Mouse (Mus musculus): ENCODE results near the gene Inpp4b. TPM values are rescaled to one million over a fixed set of nuclear protein-coding genes. Genes with fewer than 3 reads are reported as not detected.

Inpp4b gene
- polyA plus RNA-seq, 1 experiment = 2.7 TPM

- no peak for TF ChIP-seq CTCF (IDR thresholded peaks at IDR 0.05; ENCODE audit: extremely low read depth, insufficient read depth, low read length)
- TF ChIP-seq POLR2A (IDR thresholded peaks at IDR 0.05; ENCODE audit: extremely low read depth, insufficient read depth, low read length) = no peak
- H3K4me1 ChIP-seq (ENCODE audit: control insufficient read depth, insufficient read depth, low read length) = no peaks in the 10 kb centered on the region
These were observed 393.3 kb downstream of the Inpp4b start for GRCm38 (mm10) chr8:81735655-81736054.

DNA sequence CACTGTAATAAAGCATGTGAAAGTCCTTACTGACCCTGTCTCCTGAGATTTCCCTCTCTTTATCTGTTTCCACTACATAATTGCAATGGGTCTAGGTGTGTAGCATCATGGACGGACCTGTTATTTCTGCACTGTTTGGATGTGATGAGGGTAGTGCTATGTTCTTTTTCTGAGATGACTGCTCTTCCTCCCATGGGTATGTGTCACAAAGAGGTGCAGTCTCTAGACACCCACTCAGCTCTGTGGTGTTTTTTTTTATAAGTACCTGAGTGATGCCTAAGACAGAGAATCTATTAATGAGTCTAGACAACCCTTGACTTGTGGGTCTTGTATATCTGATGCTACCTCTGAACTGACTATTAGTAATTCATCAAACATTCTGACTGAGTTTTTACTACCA lies 393.7 kb downstream of the Inpp4b start:
- Histone ChIP-seq H3K27ac (ENCODE audit: insufficient read depth, low read length) (no peak overlapping the region), H3K4me3 (ENCODE audit: insufficient read depth, low read length) (no peak overlapping the region)
- TF ChIP-seq CTCF (IDR thresholded peaks at IDR 0.05; ENCODE audit: extremely low read depth, insufficient read depth, low read length) (no peak), POLR2A (IDR thresholded peaks at IDR 0.05; ENCODE audit: extremely low read depth, insufficient read depth, low read length) (no peak)

More at GRCm38 (mm10) chr8:81735655-81736054, 393.3 kb downstream of the Inpp4b start:
- Histone ChIP-seq H3K4me3 (ENCODE audit: insufficient read depth, low read length) (no peak overlapping the region), H3K27ac (ENCODE audit: insufficient read depth, low read length) (no peak overlapping the region)

GRCm38 (mm10) chr8:81742588-81742987 lies 400.2 kb downstream of the Inpp4b start:
- H3K27ac ChIP-seq (ENCODE audit: insufficient read depth, low read length) = no peak overlapping the region
- H3K4me1 ChIP-seq (ENCODE audit: control insufficient read depth, insufficient read depth, low read length) = no peaks in the 10 kb centered on the region
- TF ChIP-seq CTCF (IDR thresholded peaks at IDR 0.05; ENCODE audit: extremely low read depth, insufficient read depth, low read length) = no peak
- no peak for TF ChIP-seq POLR2A (IDR thresholded peaks at IDR 0.05; ENCODE audit: extremely low read depth, insufficient read depth, low read length)
- no peak overlapping the region for H3K4me3 ChIP-seq (ENCODE audit: insufficient read depth, low read length)

More for the DNA sequence above, 393.7 kb downstream of the Inpp4b start:
- H3K4me1 ChIP-seq (ENCODE audit: control insufficient read depth, insufficient read depth, low read length) = no peaks in the 10 kb centered on the region

DNA sequence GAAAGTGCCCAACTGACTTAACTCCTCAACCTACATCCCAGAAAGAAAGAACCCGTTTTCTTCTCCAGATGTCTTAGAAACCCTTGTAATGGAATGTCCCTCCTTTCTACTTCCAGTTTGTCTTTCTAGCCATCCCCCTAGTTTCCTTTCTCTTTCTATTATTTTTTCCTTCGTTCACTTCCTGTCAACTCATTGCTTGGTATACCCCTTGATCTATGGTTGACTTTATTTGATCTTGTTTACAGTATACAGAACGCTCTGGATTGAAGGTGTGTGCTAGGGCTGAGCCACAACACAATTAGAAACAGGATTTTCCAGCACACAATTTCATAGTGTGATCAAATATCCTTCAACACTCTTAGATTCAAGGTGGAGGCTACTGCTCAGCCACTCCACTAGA lies 400.7 kb downstream of the Inpp4b start:
- H3K4me1 ChIP-seq (ENCODE audit: control insufficient read depth, insufficient read depth, low read length) = no peaks in the 10 kb centered on the region
- no peak overlapping the region for H3K4me3 ChIP-seq (ENCODE audit: insufficient read depth, low read length)
- H3K27ac ChIP-seq (ENCODE audit: insufficient read depth, low read length) = no peak overlapping the region
- no peak for TF ChIP-seq POLR2A (IDR thresholded peaks at IDR 0.05; ENCODE audit: extremely low read depth, insufficient read depth, low read length)
- no peak for TF ChIP-seq CTCF (IDR thresholded peaks at IDR 0.05; ENCODE audit: extremely low read depth, insufficient read depth, low read length)

DNA sequence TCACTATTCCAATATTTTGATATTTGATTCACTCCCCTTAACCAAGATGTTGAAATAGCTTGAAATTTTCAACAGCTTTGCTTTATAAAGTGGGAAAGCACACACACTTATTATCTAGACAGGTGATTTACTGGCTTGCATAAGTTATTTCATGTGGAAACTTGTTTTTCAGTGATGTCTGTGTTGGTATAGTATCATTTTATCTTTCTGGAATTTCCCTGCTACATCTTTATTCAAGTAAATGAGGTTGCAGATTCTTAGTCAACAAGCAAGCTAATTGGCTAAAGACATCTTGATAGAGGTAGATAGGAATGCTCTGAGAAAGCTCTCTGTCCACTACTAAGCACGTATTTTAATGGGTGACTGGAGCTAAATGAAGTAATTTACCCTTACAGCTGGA lies 403.1 kb downstream of the Inpp4b start:
- Histone ChIP-seq H3K4me3 (ENCODE audit: insufficient read depth, low read length) (no peak overlapping the region), H3K4me1 (ENCODE audit: control insufficient read depth, insufficient read depth, low read length) (no peaks in the 10 kb centered on the region), H3K27ac (ENCODE audit: insufficient read depth, low read length) (no peak overlapping the region)
- TF ChIP-seq CTCF (IDR thresholded peaks at IDR 0.05; ENCODE audit: extremely low read depth, insufficient read depth, low read length) (no peak), POLR2A (IDR thresholded peaks at IDR 0.05; ENCODE audit: extremely low read depth, insufficient read depth, low read length) (no peak)

DNA sequence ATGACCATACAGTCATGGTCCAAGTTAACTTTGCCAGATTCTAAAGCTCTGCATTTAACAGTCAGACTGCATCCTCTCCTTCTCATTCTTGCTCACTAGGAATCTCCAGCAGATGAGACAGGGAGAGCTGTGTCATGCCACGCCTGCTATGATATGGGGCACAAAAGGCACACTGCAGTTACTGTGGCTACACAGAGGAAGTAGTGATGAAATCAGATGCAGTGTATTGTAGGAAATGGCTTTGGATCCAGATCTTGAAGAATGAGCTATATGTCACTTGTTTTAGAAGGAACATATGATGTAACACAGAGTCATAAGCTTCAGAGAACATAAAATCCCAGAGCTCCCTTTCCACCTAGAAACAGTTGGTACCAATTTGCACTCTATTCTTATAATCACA lies 408.8 kb downstream of the Inpp4b start:
- H3K27ac ChIP-seq (ENCODE audit: insufficient read depth, low read length) = no peak overlapping the region
- no peaks in the 10 kb centered on the region for H3K4me1 ChIP-seq (ENCODE audit: control insufficient read depth, insufficient read depth, low read length)
- no peak for TF ChIP-seq POLR2A (IDR thresholded peaks at IDR 0.05; ENCODE audit: extremely low read depth, insufficient read depth, low read length)
- TF ChIP-seq CTCF (IDR thresholded peaks at IDR 0.05; ENCODE audit: extremely low read depth, insufficient read depth, low read length) = no peak
- H3K4me3 ChIP-seq (ENCODE audit: insufficient read depth, low read length) = no peak overlapping the region

DNA sequence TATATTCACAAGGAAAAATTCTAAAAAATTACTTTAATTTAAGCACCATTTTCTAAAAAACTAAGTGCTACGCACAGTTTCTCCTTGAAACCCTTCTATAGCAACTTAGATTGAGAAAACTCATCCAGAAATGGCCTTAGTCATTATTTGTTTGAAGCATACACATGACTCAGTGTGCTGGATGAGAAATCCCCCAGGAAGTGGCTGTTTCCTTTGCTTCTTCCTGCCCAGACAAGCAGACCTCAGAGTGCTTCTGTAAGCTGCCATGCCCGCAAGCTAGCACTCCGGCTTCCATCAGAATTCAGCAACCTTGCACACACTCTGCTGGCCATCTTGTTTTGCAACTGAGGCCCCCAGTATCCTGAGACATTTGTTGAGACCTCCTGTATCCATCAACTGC lies 414.3 kb downstream of the Inpp4b start:
- Histone ChIP-seq H3K27ac (ENCODE audit: insufficient read depth, low read length) (no peak overlapping the region), H3K4me3 (ENCODE audit: insufficient read depth, low read length) (no peak overlapping the region), H3K4me1 (ENCODE audit: control insufficient read depth, insufficient read depth, low read length) (no peaks in the 10 kb centered on the region)
- TF ChIP-seq POLR2A (IDR thresholded peaks at IDR 0.05; ENCODE audit: extremely low read depth, insufficient read depth, low read length) (no peak), CTCF (IDR thresholded peaks at IDR 0.05; ENCODE audit: extremely low read depth, insufficient read depth, low read length) (no peak)

GRCm38 (mm10) chr8:81757580-81758144 lies 415.3 kb downstream of the Inpp4b start:
- Histone ChIP-seq H3K27ac (ENCODE audit: insufficient read depth, low read length) (no peak overlapping the region), H3K4me3 (ENCODE audit: insufficient read depth, low read length) (no peak overlapping the region), H3K4me1 (ENCODE audit: control insufficient read depth, insufficient read depth, low read length) (no peaks in the 10 kb centered on the region)
- no peak for TF ChIP-seq POLR2A (IDR thresholded peaks at IDR 0.05; ENCODE audit: extremely low read depth, insufficient read depth, low read length)
- TF ChIP-seq CTCF (IDR thresholded peaks at IDR 0.05; ENCODE audit: extremely low read depth, insufficient read depth, low read length) = no peak

- TF ChIP-seq CTCF (IDR thresholded peaks at IDR 0.05; ENCODE audit: extremely low read depth, insufficient read depth, low read length) = no peak
- TF ChIP-seq POLR2A (IDR thresholded peaks at IDR 0.05; ENCODE audit: extremely low read depth, insufficient read depth, low read length) = no peak
- Histone ChIP-seq H3K27ac (ENCODE audit: insufficient read depth, low read length) (no peak overlapping the region), H3K4me3 (ENCODE audit: insufficient read depth, low read length) (no peak overlapping the region), H3K4me1 (ENCODE audit: control insufficient read depth, insufficient read depth, low read length) (no peaks in the 10 kb centered on the region)
These were observed 419.1 kb downstream of the Inpp4b start for GRCm38 (mm10) chr8:81761466-81761865.

GRCm38 (mm10) chr8:81766033-81766432 lies 423.7 kb downstream of the Inpp4b start:
- no peak for TF ChIP-seq POLR2A (IDR thresholded peaks at IDR 0.05; ENCODE audit: extremely low read depth, insufficient read depth, low read length)
- no peak for TF ChIP-seq CTCF (IDR thresholded peaks at IDR 0.05; ENCODE audit: extremely low read depth, insufficient read depth, low read length)
- H3K4me3 ChIP-seq (ENCODE audit: insufficient read depth, low read length) = no peak overlapping the region
- no peak overlapping the region for H3K27ac ChIP-seq (ENCODE audit: insufficient read depth, low read length)
- H3K4me1 ChIP-seq (ENCODE audit: control insufficient read depth, insufficient read depth, low read length) = no peaks in the 10 kb centered on the region

Measured in cortical plate, adult 2 months (tissue).